Mouse (Mus musculus) E14TG2a.4 (cell line): ENCODE data around the gene Stag2.

Experiments
- H3K27me3 ChIP-seq: 2 replicates; pipeline ENCODE4 v1.6.1; 2014; ENCODE audit warnings: low read length, control low read depth; ENCODE audit not compliant: insufficient read depth
- H3K36me3 ChIP-seq: 2 replicates; pipeline ENCODE4 v1.6.1; 2014; ENCODE audit warnings: low read length, control low read depth; ENCODE audit not compliant: insufficient read depth
- H3K4me1 ChIP-seq: replicated peaks from 2 replicates; pipeline ENCODE4 v1.6.1; 2014; ENCODE audit warnings: low read depth, low read length, control low read depth
- H3K4me3 ChIP-seq: replicated peaks from 2 replicates; pipeline ENCODE4 v1.5.1; 2014; ENCODE audit warnings: mild to moderate bottlenecking, low read length
- H3K9me3 ChIP-seq: 2 replicates; pipeline ENCODE4 v1.6.1; 2014; ENCODE audit warnings: low read length, control low read depth
- CTCF ChIP-seq: conservative IDR thresholded peaks from 2 replicates; pipeline ENCODE4 v1.5.1; 2014; ENCODE audit warnings: low read length
- NANOG ChIP-seq: IDR thresholded peaks from 2 replicates; pipeline ENCODE4 v1.6.1; 2014; ENCODE audit warnings: borderline replicate concordance, low read length, mixed read lengths
- POU5F1 ChIP-seq: IDR thresholded peaks from 2 replicates; pipeline ENCODE4 v1.6.1; 2014; ENCODE audit warnings: low read length, borderline replicate concordance

The Stag2 gene

GRCm38 (mm10) chrX:42320424-42320823, 171.3 kb downstream of the Stag2 start:
- TF ChIP-seq CTCF, result no peak
- no peak for TF ChIP-seq NANOG
- no peak for TF ChIP-seq POU5F1
- H3K27me3 ChIP-seq, result no peaks in the 10 kb centered on the region

GRCm38 (mm10) chrX:42321200-42321773, 172.2 kb downstream of the Stag2 start:
- H3K4me3 ChIP-seq, result no peak overlapping the region
- no peak for TF ChIP-seq NANOG
- TF ChIP-seq POU5F1, result no peak
- TF ChIP-seq CTCF, result no peak
- H3K9me3 ChIP-seq, result no peaks in the 10 kb centered on the region
- no peaks in the 10 kb centered on the region for H3K4me1 ChIP-seq
- H3K27me3 ChIP-seq, result no peaks in the 10 kb centered on the region
- H3K36me3 ChIP-seq, result no peaks in the 10 kb centered on the region

More at GRCm38 (mm10) chrX:42320424-42320823, 171.3 kb downstream of the Stag2 start:
- H3K36me3 ChIP-seq, result no peaks in the 10 kb centered on the region
- H3K4me3 ChIP-seq, result no peak overlapping the region
- no peaks in the 10 kb centered on the region for H3K4me1 ChIP-seq
- H3K9me3 ChIP-seq, result no peaks in the 10 kb centered on the region

- Histone ChIP-seq H3K27me3 (no peaks in the 10 kb centered on the region), H3K9me3 (no peaks in the 10 kb centered on the region), H3K4me1 (no peaks in the 10 kb centered on the region), H3K4me3 (no peak overlapping the region), H3K36me3 (no peaks in the 10 kb centered on the region)
- TF ChIP-seq NANOG (no peak), CTCF (no peak), POU5F1 (no peak)
Measured at GRCm38 (mm10) chrX:42324848-42325247, 175.7 kb downstream of the Stag2 start.
